Mouse (Mus musculus): ENCODE data around the gene Lrp8. TPM values are rescaled to one million over a fixed set of nuclear protein-coding genes. Genes with fewer than 3 reads are reported as not detected.
A peak's percentile ranks its signal among the peaks of the same experiment; 100 is the strongest.

Gene Lrp8
- total and polyA plus RNA-seq, 2 experiments, result 0.09 to 0.11 TPM

- DNase-seq (ENCODE audit: extremely low read depth, low read depth, low spot score), result no peak
- Histone ChIP-seq H3K9ac (ENCODE audit: low read depth, low read length) (peak overlapping the region; percentile 18; the same call in 1 of the 2 replicates), H3K36me3 (ENCODE audit: control insufficient read depth, insufficient read depth, low read length) (no peaks in the 10 kb centered on the region), H3K4me1 (ENCODE audit: control insufficient read depth, insufficient read depth, low read length) (peaks cover 5% of the 10 kb centered on the region; the same call in 1 of the 2 replicates), H3K4me3 (ENCODE audit: insufficient read depth, low read depth, low read length) (peak overlapping the region; percentile 52; the same call in 1 of the 2 replicates), H3K79me2 (ENCODE audit: control insufficient read depth, insufficient read depth, low read length) (no peaks in the 10 kb centered on the region), H3K27me3 (ENCODE audit: control insufficient read depth, insufficient read depth, low read length) (peaks cover 18% of the 10 kb centered on the region), H3K27ac (replicated peaks; ENCODE audit: insufficient read depth, low read depth, low read length) (no peak overlapping the region)
- WGBS, result 2% methylated on average over 64 of the region's 65 CpGs
- no peak for TF ChIP-seq CTCF (IDR thresholded peaks at IDR 0.05; ENCODE audit: low read depth, low read length)
- no peak for TF ChIP-seq POLR2A (IDR thresholded peaks at IDR 0.05; ENCODE audit: extremely low read depth, insufficient read depth, low read length)
These were observed 630 bp downstream of the Lrp8 start for GRCm38 (mm10) chr4:107802450-107803331.

GRCm38 (mm10) chr4:107803351-107804106, 1.5 kb downstream of the Lrp8 start:
- Histone ChIP-seq H3K27ac (replicated peaks; ENCODE audit: insufficient read depth, low read depth, low read length) (no peak overlapping the region), H3K79me2 (ENCODE audit: control insufficient read depth, insufficient read depth, low read length) (no peaks in the 10 kb centered on the region), H3K9ac (ENCODE audit: low read depth, low read length) (no peak overlapping the region), H3K4me1 (ENCODE audit: control insufficient read depth, insufficient read depth, low read length) (peaks cover 5% of the 10 kb centered on the region; the same call in 1 of the 2 replicates), H3K36me3 (ENCODE audit: control insufficient read depth, insufficient read depth, low read length) (no peaks in the 10 kb centered on the region), H3K4me3 (ENCODE audit: insufficient read depth, low read depth, low read length) (peak overlapping the region; percentile 42; the same call in 1 of the 2 replicates), H3K27me3 (ENCODE audit: control insufficient read depth, insufficient read depth, low read length) (peaks cover 18% of the 10 kb centered on the region)
- TF ChIP-seq POLR2A (IDR thresholded peaks at IDR 0.05; ENCODE audit: extremely low read depth, insufficient read depth, low read length), result no peak
- no peak for TF ChIP-seq CTCF (IDR thresholded peaks at IDR 0.05; ENCODE audit: low read depth, low read length)
- 3% methylated on average over 46 of the region's 46 CpGs for WGBS
- DNase-seq (ENCODE audit: extremely low read depth, low read depth, low spot score), result no peak

- Histone ChIP-seq H3K9ac (ENCODE audit: low read depth, low read length) (no peak overlapping the region), H3K79me2 (ENCODE audit: control insufficient read depth, insufficient read depth, low read length) (no peaks in the 10 kb centered on the region), H3K4me1 (ENCODE audit: control insufficient read depth, insufficient read depth, low read length) (peaks cover 5% of the 10 kb centered on the region; the same call in 1 of the 2 replicates), H3K27me3 (ENCODE audit: control insufficient read depth, insufficient read depth, low read length) (peaks cover 18% of the 10 kb centered on the region), H3K27ac (replicated peaks; ENCODE audit: insufficient read depth, low read depth, low read length) (no peak overlapping the region), H3K36me3 (ENCODE audit: control insufficient read depth, insufficient read depth, low read length) (no peaks in the 10 kb centered on the region), H3K4me3 (ENCODE audit: insufficient read depth, low read depth, low read length) (no peak overlapping the region)
- WGBS, result 83% methylated on average over 3 of the region's 3 CpGs
- TF ChIP-seq CTCF (IDR thresholded peaks at IDR 0.05; ENCODE audit: low read depth, low read length), result peak; percentile 29
- TF ChIP-seq POLR2A (IDR thresholded peaks at IDR 0.05; ENCODE audit: extremely low read depth, insufficient read depth, low read length), result no peak
- no peak for DNase-seq (ENCODE audit: extremely low read depth, low read depth, low spot score)
These were observed 3.4 kb downstream of the Lrp8 start for GRCm38 (mm10) chr4:107805491-107805890.

- H3K9ac ChIP-seq (ENCODE audit: low read depth, low read length), result no peak overlapping the region
- 73% methylated on average over 4 of the region's 4 CpGs for WGBS
- peaks cover 14% of the 10 kb centered on the region for H3K27me3 ChIP-seq (ENCODE audit: control insufficient read depth, insufficient read depth, low read length)
- no peak for TF ChIP-seq CTCF (IDR thresholded peaks at IDR 0.05; ENCODE audit: low read depth, low read length)
- TF ChIP-seq POLR2A (IDR thresholded peaks at IDR 0.05; ENCODE audit: extremely low read depth, insufficient read depth, low read length), result no peak
- H3K27ac ChIP-seq (replicated peaks; ENCODE audit: insufficient read depth, low read depth, low read length), result no peak overlapping the region
- no peak for DNase-seq (ENCODE audit: extremely low read depth, low read depth, low spot score)
- H3K4me1 ChIP-seq (ENCODE audit: control insufficient read depth, insufficient read depth, low read length), result peaks cover 4% of the 10 kb centered on the region; the same call in 1 of the 2 replicates
- no peak overlapping the region for H3K4me3 ChIP-seq (ENCODE audit: insufficient read depth, low read depth, low read length)
- no peaks in the 10 kb centered on the region for H3K79me2 ChIP-seq (ENCODE audit: control insufficient read depth, insufficient read depth, low read length)
- H3K36me3 ChIP-seq (ENCODE audit: control insufficient read depth, insufficient read depth, low read length), result no peaks in the 10 kb centered on the region
These were observed 5.7 kb downstream of the Lrp8 start for GRCm38 (mm10) chr4:107807796-107808195.

GRCm38 (mm10) chr4:107808655-107809054, 6.6 kb downstream of the Lrp8 start:
- TF ChIP-seq POLR2A (IDR thresholded peaks at IDR 0.05; ENCODE audit: extremely low read depth, insufficient read depth, low read length) (no peak), CTCF (IDR thresholded peaks at IDR 0.05; ENCODE audit: low read depth, low read length) (no peak)
- Histone ChIP-seq H3K4me1 (ENCODE audit: control insufficient read depth, insufficient read depth, low read length) (no peaks in the 10 kb centered on the region), H3K4me3 (ENCODE audit: insufficient read depth, low read depth, low read length) (no peak overlapping the region), H3K27me3 (ENCODE audit: control insufficient read depth, insufficient read depth, low read length) (peaks cover 6% of the 10 kb centered on the region; the same call in 1 of the 2 replicates), H3K36me3 (ENCODE audit: control insufficient read depth, insufficient read depth, low read length) (no peaks in the 10 kb centered on the region), H3K27ac (replicated peaks; ENCODE audit: insufficient read depth, low read depth, low read length) (no peak overlapping the region), H3K9ac (ENCODE audit: low read depth, low read length) (no peak overlapping the region), H3K79me2 (ENCODE audit: control insufficient read depth, insufficient read depth, low read length) (no peaks in the 10 kb centered on the region)
- no peak for DNase-seq (ENCODE audit: extremely low read depth, low read depth, low spot score)

All from liver, adult 2 months (tissue).